Comparison of ENCODE assay signal across 11 mouse cellular contexts in genomic region chr7:75371520-75371876, GRCm38 (mm10).
DNase-seq lines count a peak whose midpoint lies in the region; ATAC-seq lines count a peak whose summit lies in the region.
"Had no signal": no experiment of that assay in that cellular context is flagged by ENCODE, and none has a peak within 500 bp of the region (broad histone marks: within the 10 kb centered on the region; RNA-seq: fewer than 3 reads in every experiment).

No protein-coding gene starts in this region.

- peaks cover 34% of the 10 kb centered on the region for H3K4me1 ChIP-seq in heart, embryonic 13.5 days
- peaks cover 22% of the 10 kb centered on the region for H3K4me1 ChIP-seq in heart, embryonic 11.5 days (ENCODE audit: control insufficient read depth, insufficient read depth, low read length)
- H3K4me1 ChIP-seq: forebrain, embryonic 10.5 days had no signal

- H3K9me3 ChIP-seq in heart, embryonic 13.5 days, result 0 out of 2 replicates have a peak, but pooled peaks cover 5% of the 10 kb centered on the region
- H3K9me3 ChIP-seq in heart, embryonic 11.5 days (replicated peaks; ENCODE audit: control insufficient read depth, low read length), result no peaks in the 10 kb centered on the region
- H3K9me3 ChIP-seq: forebrain, embryonic 10.5 days had no signal

- H3K4me3 ChIP-seq in heart, embryonic 13.5 days, result no peak overlapping the region
- no peak overlapping the region for H3K4me3 ChIP-seq in heart, embryonic 11.5 days (ENCODE audit: low read depth, low read length)
- H3K4me3 ChIP-seq: forebrain, embryonic 10.5 days had no signal

- no peaks in the 10 kb centered on the region for H3K36me3 ChIP-seq in heart, embryonic 13.5 days
- no peaks in the 10 kb centered on the region for H3K36me3 ChIP-seq in heart, embryonic 11.5 days (ENCODE audit: control insufficient read depth, insufficient read depth, low read length)
- H3K36me3 ChIP-seq: forebrain, embryonic 10.5 days had no signal

- no peak overlapping the region for H3K4me2 ChIP-seq in heart, embryonic 13.5 days
- no peak overlapping the region for H3K4me2 ChIP-seq in heart, embryonic 11.5 days

- H3K9ac ChIP-seq in heart, embryonic 13.5 days, result peak overlapping the region; percentile 37; the same call in 1 of the 2 replicates
- H3K9ac ChIP-seq in heart, embryonic 11.5 days (ENCODE audit: low read depth, low read length), result no peak overlapping the region
- H3K9ac ChIP-seq: forebrain, postnatal 0 days; liver, postnatal 0 days had no signal

- no peak overlapping the region; the same call in 1 of the 2 replicates for H3K27ac ChIP-seq in heart, embryonic 13.5 days (replicated peaks)
- no peak overlapping the region for H3K27ac ChIP-seq in heart, embryonic 11.5 days (ENCODE audit: low read depth, low read length)
- H3K27ac ChIP-seq: forebrain, embryonic 10.5 days; kidney, postnatal 0 days had no signal

- peak; percentile 17 for DNase-seq in thymus, postnatal 0 days (ENCODE audit: low spot score)
- DNase-seq in thymus, postnatal 36 days, result no peak
- DNase-seq in spleen, adult 18-20 months, result no peak
- no peak for DNase-seq in ovary, postnatal 10 days (ENCODE audit: low spot score)

- ATAC-seq in heart, embryonic 13.5 days (ENCODE audit: extremely low read depth, insufficient number of reproducible peaks, low FRiP score, low TSS enrichment), result no peak
- ATAC-seq in heart, embryonic 11.5 days (replicated peaks; ENCODE audit: insufficient number of reproducible peaks, low FRiP score, low TSS enrichment), result no peak
- peak; percentile 19 for ATAC-seq in common myeloid progenitor, adult 5-6 weeks (replicated peaks; ENCODE audit: low read depth, poor library complexity, severe bottlenecking)

- H3K27me3 ChIP-seq in heart, embryonic 13.5 days (replicated peaks), result no peaks in the 10 kb centered on the region
- H3K27me3 ChIP-seq in heart, embryonic 11.5 days (ENCODE audit: control insufficient read depth, insufficient read depth, low read length), result no peaks in the 10 kb centered on the region
